Mouse (Mus musculus) heart, adult 2 months (tissue): ENCODE data around the gene 1700029I15Rik. TPM values are rescaled to one million over a fixed set of nuclear protein-coding genes. Genes with fewer than 3 reads are reported as not detected.
A peak's percentile ranks its signal among the peaks of the same experiment; 100 is the strongest.

Experiments used
- DNase-seq, 2 experiments: peaks; one replicate each; pipeline ENCODE4 v3.0.0; 2021
- H3K27ac ChIP-seq: fragments of 200-600 bp; 2 replicates; pipeline ENCODE4 v1.8.1; 2022
- H3K27me3 ChIP-seq: fragments of 200-500 bp; 2 replicates; pipeline ENCODE4 v1.6.1; 2012; ENCODE audit warnings: mild to moderate bottlenecking, low read length, inconsistent platforms, mixed read lengths; ENCODE audit not compliant: control insufficient read depth, insufficient read depth
- H3K36me3 ChIP-seq: fragments of 200-500 bp; 2 replicates; pipeline ENCODE4 v1.6.1; 2012; ENCODE audit warnings: low read length, inconsistent platforms; ENCODE audit not compliant: control insufficient read depth, insufficient read depth
- H3K4me1 ChIP-seq: fragments of 200-500 bp; 2 replicates; pipeline ENCODE4 v1.6.1; 2011; ENCODE audit warnings: low read length; ENCODE audit not compliant: control insufficient read depth, insufficient read depth
- H3K4me3 ChIP-seq: fragments of 200-600 bp; 2 replicates; pipeline ENCODE4 v1.8.1; 2022
- H3K79me2 ChIP-seq: fragments of 200-500 bp; replicated peaks from 2 replicates; pipeline ENCODE4 v1.6.1; 2012; ENCODE audit warnings: mild to moderate bottlenecking, inconsistent platforms, low read length, moderate library complexity, mixed read lengths; ENCODE audit not compliant: control insufficient read depth, insufficient read depth
- H3K9ac ChIP-seq: fragments of 200-500 bp; 2 replicates; pipeline ENCODE4 v1.6.1; 2012; ENCODE audit warnings: low read depth, mild to moderate bottlenecking, control low read depth, inconsistent platforms, low read length, mixed read lengths
- CTCF ChIP-seq: fragments of 200-600 bp; IDR thresholded peaks from 2 replicates; pipeline ENCODE4 v1.8.1; 2022; ENCODE audit warnings: antibody characterized with exemption, mild to moderate bottlenecking, moderate library complexity
- EP300 ChIP-seq: fragments of 200-500 bp; IDR thresholded peaks from 2 replicates; pipeline ENCODE4 v1.6.1; 2011; ENCODE audit warnings: low read depth, low read length, control low read depth; ENCODE audit not compliant: insufficient read depth
- POLR2A ChIP-seq: fragments of 200-500 bp; IDR thresholded peaks from 2 replicates; pipeline ENCODE4 v1.6.1; 2011; ENCODE audit warnings: mild to moderate bottlenecking, low read depth, low read length, control low read depth; ENCODE audit not compliant: insufficient read depth
- WGBS: fragments of 180-500 bp; shearing (Covaris S2); methylation state at CpG from one replicate; pipeline ENCODE4 v1.1.7; 2018; 5-methylcytosine and 5-hydroxymethylcytosine counted together
- intact Hi-C: fragments of 180-260 bp; cut with DNase I; formaldehyde crosslinking; loops from one replicate; pipeline ENCODE4 v1.15.1; 2025
- polyA plus RNA-seq: library from polyadenylated mRNA; depleted of rRNA; stranded (reverse); fragments of >200 nt; gene quantifications from 2 replicates; pipeline ENCODE4 v1.2.3, GENCODE M21; 2012
- total RNA-seq, 2 experiments: library from RNA; stranded (reverse); gene quantifications; 2 replicates each; pipeline ENCODE4 v1.2.3; 2021

1700029I15Rik gene
- total and polyA plus RNA-seq, 3 experiments = 0.63 to 2.8 (median 1.1) TPM

DNA sequence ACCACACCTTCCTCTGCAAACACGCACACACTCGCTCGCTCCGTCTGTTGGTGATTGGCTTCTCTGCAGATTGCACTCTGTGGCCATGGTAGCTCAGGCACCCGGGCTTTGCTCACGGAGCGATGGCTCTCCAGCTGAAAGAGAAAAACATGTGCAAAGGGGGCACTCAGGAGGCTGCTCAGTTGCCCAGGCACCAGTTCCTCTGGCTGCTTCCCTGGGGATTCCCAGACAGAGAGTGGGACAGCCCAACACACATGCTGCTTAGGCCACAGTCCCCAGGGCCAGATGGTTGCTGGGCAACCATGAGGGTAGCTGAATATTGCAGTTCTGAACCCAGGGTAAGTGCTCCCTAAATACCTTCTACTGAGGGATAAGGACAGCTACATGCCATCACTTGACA lies 23.3 kb downstream of the 1700029I15Rik start:
- no peaks in the 10 kb centered on the region for H3K36me3 ChIP-seq
- H3K4me1 ChIP-seq = peaks cover 2% of the 10 kb centered on the region; the same call in 1 of the 2 replicates
- H3K27ac ChIP-seq = no peak overlapping the region
- WGBS = 93% methylated on average over 7 of the region's 7 CpGs
- no peak for DNase-seq
- no peaks in the 10 kb centered on the region for H3K79me2 ChIP-seq
- H3K4me3 ChIP-seq = no peak overlapping the region
- intact Hi-C loops = no loop called here
- 0 out of 2 replicates have a peak, but pooled peaks cover 1% of the 10 kb centered on the region for H3K27me3 ChIP-seq
- H3K9ac ChIP-seq = no peak overlapping the region
- TF ChIP-seq POLR2A (no peak), EP300 (no peak), CTCF (no peak)

DNA sequence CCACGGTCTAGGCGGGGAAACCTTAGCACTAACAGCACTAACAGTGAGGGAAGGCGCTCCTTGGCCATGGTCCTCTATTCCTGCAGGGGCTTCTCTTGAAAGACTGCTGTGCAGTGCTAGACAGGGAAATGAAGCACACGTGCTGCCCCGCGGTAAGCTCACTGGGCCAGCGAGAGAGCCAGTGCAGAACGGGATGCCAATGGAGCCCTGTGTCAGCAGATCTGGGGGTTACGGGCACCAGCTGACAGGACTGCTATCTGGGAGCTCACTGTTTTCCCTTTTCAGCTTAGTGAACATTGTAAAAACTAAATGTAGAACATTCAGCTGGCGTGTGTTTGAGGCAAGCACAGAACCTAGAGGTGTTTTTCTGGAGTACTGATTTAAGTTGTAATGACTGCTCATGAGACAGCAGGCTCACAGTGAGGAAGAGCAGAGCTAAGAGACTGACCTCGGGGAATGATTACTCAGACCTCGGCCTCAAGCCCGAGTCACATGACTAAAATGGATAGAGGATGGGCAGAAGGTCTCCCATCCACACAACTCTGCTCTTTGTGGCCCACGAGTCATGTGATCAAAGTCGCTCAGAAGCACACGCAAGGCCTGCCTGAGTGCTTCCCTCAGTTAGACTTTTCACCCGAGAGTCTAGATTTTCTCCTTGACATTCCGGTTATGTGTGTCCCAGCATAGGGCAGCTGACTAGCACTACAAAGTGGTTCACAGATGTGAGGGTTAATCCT lies 26.1 kb downstream of the 1700029I15Rik start:
- H3K36me3 ChIP-seq = no peaks in the 10 kb centered on the region
- TF ChIP-seq EP300 (no peak), CTCF (no peak), POLR2A (no peak)
- intact Hi-C loops = no loop called here
- DNase-seq = no peak
- WGBS = 86% methylated on average over 18 of the region's 18 CpGs
- no peaks in the 10 kb centered on the region for H3K79me2 ChIP-seq
- H3K4me3 ChIP-seq = no peak overlapping the region
- H3K27me3 ChIP-seq = no peaks in the 10 kb centered on the region
- no peak overlapping the region for H3K27ac ChIP-seq
- no peak overlapping the region for H3K9ac ChIP-seq
- no peaks in the 10 kb centered on the region; the same call in 1 of the 2 replicates for H3K4me1 ChIP-seq

DNA sequence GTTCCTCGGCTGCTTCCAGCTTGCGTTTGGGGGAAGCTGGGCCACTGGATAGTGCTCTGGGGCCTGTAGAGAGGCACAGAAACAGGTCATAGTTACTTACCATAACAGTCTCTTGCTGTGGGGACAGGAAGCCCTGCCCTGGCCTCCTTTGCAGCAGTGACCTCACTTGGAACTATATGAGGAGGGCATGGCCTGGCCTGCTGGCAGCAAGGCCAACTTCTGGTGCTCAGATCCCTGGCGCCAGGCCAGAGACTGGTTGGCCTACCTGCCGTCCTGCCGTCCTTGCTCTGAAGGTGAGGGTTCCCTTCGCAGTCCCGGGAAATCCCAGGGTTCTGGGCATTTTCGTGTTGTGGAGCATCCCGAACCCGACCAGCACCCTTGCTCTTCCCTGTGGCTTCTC lies 29.4 kb downstream of the 1700029I15Rik start:
- no peaks in the 10 kb centered on the region; the same call in 1 of the 2 replicates for H3K4me1 ChIP-seq

DNA sequence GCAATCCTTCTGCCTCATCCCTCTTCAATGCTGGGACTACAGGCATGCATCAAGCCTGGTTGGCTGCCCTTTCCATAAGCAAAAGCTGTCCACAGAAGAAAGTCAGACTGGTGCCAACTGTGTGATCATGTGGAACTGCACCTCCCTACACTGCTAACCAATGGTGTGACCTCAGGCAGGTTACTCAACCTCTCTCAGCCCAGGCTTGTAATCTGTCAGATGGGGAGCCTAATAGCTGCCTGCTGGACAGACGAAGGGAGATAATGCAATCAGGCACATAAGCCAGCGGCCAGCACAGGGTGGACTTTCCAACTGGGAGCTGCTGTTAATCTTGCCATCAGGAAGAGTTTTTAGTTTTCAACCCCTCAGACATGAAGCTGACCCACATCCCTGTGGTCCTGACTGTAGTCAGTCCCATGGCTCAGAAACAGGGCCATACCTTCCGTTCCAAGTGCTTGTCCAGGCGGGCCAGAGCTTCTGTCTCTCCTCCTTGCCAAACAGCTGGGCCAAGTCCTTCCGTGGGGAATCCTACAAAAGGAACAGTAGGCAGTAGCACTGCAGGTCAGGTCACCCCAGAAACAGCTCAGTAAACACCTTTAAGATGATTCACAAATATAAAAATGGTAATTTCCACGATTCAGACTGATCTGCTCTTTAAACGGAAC lies 39.5 kb downstream of the 1700029I15Rik start:
- peaks cover 39% of the 10 kb centered on the region for H3K36me3 ChIP-seq
- peak in 1 of 2 experiments; percentile 51 for DNase-seq
- TF ChIP-seq CTCF = no peak
- no peak for TF ChIP-seq EP300
- no peak for TF ChIP-seq POLR2A

More for the DNA sequence above, 29.4 kb downstream of the 1700029I15Rik start:
- no peak overlapping the region for H3K4me3 ChIP-seq
- peak; percentile 40 to 49 for DNase-seq
- no peaks in the 10 kb centered on the region for H3K27me3 ChIP-seq
- H3K36me3 ChIP-seq = no peaks in the 10 kb centered on the region; the same call in 1 of the 2 replicates
- TF ChIP-seq EP300 = no peak
- no peak for TF ChIP-seq POLR2A
- TF ChIP-seq CTCF = no peak
- H3K9ac ChIP-seq = no peak overlapping the region
- 70% methylated on average over 10 of the region's 10 CpGs for WGBS
- no peaks in the 10 kb centered on the region for H3K79me2 ChIP-seq
- intact Hi-C loops = no loop called here
- no peak overlapping the region for H3K27ac ChIP-seq

DNA sequence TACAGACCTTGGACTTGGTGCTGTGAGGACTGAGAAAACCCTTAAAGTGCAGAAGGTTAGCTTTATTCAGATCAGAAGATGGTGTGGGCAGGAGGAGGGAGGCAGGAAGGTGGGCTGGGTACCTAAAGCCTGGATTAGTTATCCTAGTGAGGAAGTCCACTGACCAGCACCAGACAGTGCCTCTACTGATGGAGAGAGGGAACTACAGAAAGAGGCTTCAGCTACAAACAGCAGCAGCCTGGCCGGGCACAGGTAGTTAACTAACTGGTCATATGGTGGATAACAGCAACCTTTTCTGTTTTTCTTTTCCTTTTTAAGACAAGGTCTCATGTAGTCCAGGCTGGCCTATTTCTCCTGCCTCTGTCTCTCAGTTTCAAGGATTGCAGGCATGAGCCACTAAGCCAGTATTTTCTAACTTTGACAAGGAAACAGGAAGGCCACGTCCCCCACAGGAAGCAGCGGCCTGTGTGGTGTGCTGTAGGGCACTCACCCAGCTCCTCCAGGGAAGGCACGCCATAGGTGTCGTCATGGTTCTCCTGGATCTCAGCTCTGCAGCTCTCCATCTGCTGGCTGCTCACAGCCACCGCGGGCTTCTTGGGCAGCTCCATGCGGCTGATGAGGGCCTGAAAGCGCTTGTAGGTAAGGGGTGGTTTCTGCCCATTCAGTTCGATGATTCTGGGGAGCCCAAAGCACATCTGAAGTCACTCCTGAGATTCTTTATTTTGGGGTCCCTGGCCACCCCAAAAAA lies 40.2 kb downstream of the 1700029I15Rik start:
- H3K27ac ChIP-seq = peak overlapping the region; percentile 95
- DNase-seq = no peak
- H3K4me1 ChIP-seq = peaks cover 46% of the 10 kb centered on the region
- WGBS = 38% methylated on average over 10 of the region's 10 CpGs
- no peaks in the 10 kb centered on the region for H3K27me3 ChIP-seq
- no peaks in the 10 kb centered on the region for H3K79me2 ChIP-seq
- intact Hi-C loops = loop anchor here (5.0 kb wide), 1 partner anchor 45 kb away; no protein-coding TSS in a partner anchor
- H3K9ac ChIP-seq = no peak overlapping the region
- peaks cover 41% of the 10 kb centered on the region for H3K36me3 ChIP-seq
- no peak overlapping the region for H3K4me3 ChIP-seq
- TF ChIP-seq EP300 = no peak
- TF ChIP-seq POLR2A = no peak
- TF ChIP-seq CTCF = peak; percentile 62

More for the DNA sequence above, 39.5 kb downstream of the 1700029I15Rik start:
- intact Hi-C loops = loop anchor here (2.0 to 5.0 kb wide), 2 partner anchors 29 to 45 kb away; no protein-coding TSS in a partner anchor
- peak overlapping the region; percentile 95 for H3K27ac ChIP-seq
- no peaks in the 10 kb centered on the region for H3K79me2 ChIP-seq
- no peak overlapping the region for H3K9ac ChIP-seq
- no peaks in the 10 kb centered on the region for H3K27me3 ChIP-seq
- 67% methylated on average over 7 of the region's 7 CpGs for WGBS
- peaks cover 41% of the 10 kb centered on the region for H3K4me1 ChIP-seq
- no peak overlapping the region for H3K4me3 ChIP-seq
